Mouse (Mus musculus): ENCODE data around the gene 4930470P17Rik. TPM values are rescaled to one million over a fixed set of nuclear protein-coding genes. Genes with fewer than 3 reads are reported as not detected.
"Not testable (repeated sequence)": the region's sequence is repeated elsewhere in the genome, so short reads cannot be mapped to it uniquely, and the experiment has no call there.

Gene 4930470P17Rik
- polyA plus RNA-seq, 1 experiment from 2014 or later, result not detected

- H3K27ac ChIP-seq (replicated peaks), result no peak overlapping the region
- DNase-seq (ENCODE audit: low spot score), result no peak
- H3K36me3 ChIP-seq (replicated peaks), result no peaks in the 10 kb centered on the region
- no peaks in the 10 kb centered on the region for H3K27me3 ChIP-seq (replicated peaks; ENCODE audit: low read depth, poor library complexity, severe bottlenecking)
- WGBS, result 93% methylated on average over 13 of the region's 13 CpGs
- H3K9me3 ChIP-seq, result no peaks in the 10 kb centered on the region
- no peaks in the 10 kb centered on the region for H3K4me1 ChIP-seq
- H3K4me3 ChIP-seq, result no peak overlapping the region
Observed at GRCm38 (mm10) chr2:170622985-170623384, 21.2 kb upstream of the 4930470P17Rik start.

DNA sequence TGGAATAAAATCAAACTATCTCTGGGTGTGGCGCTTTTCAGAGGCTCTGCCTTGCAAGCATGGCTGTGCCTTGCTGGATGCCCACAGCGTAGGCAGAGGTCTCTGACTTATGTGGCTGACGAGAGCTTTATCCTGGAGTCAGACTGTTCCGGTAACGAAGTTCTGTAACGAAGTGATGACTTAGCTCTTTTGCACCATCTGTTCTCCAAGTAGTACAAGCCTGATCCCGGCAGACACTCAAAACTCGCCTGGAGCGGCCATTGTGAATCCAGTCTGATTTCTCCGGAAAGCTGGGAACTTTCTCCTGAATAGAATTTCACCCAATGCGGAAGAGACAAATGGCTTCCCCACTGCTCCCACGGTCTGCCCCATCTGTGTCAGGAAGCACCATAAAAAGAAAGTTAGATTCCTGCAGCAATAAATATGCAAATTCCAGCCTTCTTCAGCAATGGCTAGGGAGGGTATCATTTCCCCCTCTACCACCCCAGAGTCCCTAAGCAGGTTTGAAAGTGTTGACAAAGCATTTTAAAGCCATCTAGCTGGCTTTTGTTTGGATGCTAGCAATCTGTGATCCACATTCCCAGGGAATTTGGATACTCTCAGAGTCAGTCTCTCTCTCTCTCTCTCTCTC is 17.2 kb upstream of the 4930470P17Rik start:
- Histone ChIP-seq H3K4me3 (no peak overlapping the region), H3K27ac (replicated peaks) (no peak overlapping the region), H3K4me1 (no peaks in the 10 kb centered on the region), H3K36me3 (replicated peaks) (no peaks in the 10 kb centered on the region), H3K9me3 (no peaks in the 10 kb centered on the region), H3K27me3 (replicated peaks; ENCODE audit: low read depth, poor library complexity, severe bottlenecking) (no peaks in the 10 kb centered on the region)
- DNase-seq (ENCODE audit: low spot score), result no peak
- 84% methylated on average over 12 of the region's 12 CpGs for WGBS

DNA sequence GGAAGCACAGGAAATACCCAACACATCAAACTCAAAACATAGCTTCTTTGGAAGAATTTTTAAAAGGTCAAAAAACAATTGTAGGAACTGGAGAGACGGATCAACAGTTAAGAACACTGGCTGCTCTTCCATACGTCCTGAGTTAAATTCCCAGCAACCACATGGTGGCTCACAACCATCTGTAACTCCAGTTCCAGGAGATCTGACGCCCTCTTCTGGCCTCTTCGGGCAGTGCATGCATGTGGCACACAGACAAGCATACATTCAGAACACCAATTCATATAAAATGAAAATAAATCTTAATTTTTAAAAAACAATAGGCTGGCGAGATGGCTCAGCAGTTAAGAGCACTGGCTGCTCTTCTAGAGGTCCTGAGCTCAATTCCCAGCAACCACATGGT is 10.0 kb upstream of the 4930470P17Rik start:
- H3K4me3 ChIP-seq; H3K36me3 ChIP-seq (replicated peaks); H3K9me3 ChIP-seq; DNase-seq (ENCODE audit: low spot score); H3K27me3 ChIP-seq (replicated peaks; ENCODE audit: low read depth, poor library complexity, severe bottlenecking); H3K4me1 ChIP-seq; H3K27ac ChIP-seq (replicated peaks): not testable (repeated sequence)
- 85% methylated on average over 5 of the region's 5 CpGs for WGBS

DNA sequence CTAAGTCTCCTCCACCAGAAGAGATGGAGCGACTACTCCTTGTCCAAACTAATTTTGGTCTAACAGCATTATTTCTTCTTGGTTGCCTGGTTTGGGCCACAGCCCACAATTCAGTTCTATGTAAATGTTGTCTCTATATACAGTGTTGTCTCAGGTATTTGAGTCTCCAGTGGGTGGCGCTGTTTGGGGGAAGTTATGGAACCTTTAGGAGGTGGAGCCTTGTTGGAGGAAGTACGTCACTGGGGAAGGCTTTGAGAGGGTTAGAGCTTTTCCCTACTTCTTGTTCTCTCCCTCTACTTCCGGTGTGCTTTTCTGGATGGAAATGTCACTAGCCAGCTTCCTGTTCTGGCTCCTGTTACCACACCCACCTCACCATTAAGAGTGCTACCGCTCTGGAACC is 646 bp downstream of the 4930470P17Rik start:
- Histone ChIP-seq H3K36me3 (replicated peaks) (no peaks in the 10 kb centered on the region), H3K4me1 (peaks cover 25% of the 10 kb centered on the region), H3K27me3 (replicated peaks; ENCODE audit: low read depth, poor library complexity, severe bottlenecking) (no peaks in the 10 kb centered on the region), H3K9me3 (0 out of 2 replicates have a peak, but pooled peaks cover 3% of the 10 kb centered on the region), H3K27ac (replicated peaks) (no peak overlapping the region), H3K4me3 (no peak overlapping the region)
- 81% methylated on average over 5 of the region's 5 CpGs for WGBS
- peak; percentile 18 for DNase-seq (ENCODE audit: low spot score)

DNA sequence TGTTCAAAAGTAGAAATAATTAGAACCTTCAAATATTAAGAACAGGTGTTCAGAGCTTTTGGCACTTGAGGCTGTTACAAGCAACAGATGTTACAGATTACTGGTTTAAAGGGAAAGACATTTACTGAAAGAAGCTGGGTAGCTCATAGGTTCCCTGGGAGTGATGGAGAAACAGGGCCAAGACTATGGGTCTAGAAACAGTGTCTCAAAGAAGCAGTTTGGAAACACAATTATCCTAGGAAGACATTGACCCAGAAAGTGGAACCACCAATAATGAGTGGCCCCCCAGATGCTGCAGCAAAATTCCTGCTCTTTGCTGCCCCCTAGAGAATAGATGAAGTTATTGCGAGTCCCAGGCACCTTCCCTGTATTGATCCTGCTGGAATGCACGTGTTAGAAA is 4.2 kb downstream of the 4930470P17Rik start:
- H3K9me3 ChIP-seq, result peaks cover 7% of the 10 kb centered on the region; the same call in 1 of the 2 replicates
- H3K27me3 ChIP-seq (replicated peaks; ENCODE audit: low read depth, poor library complexity, severe bottlenecking), result no peaks in the 10 kb centered on the region
- no peak overlapping the region for H3K4me3 ChIP-seq
- WGBS, result 12% methylated on average over 2 of the region's 2 CpGs
- H3K27ac ChIP-seq (replicated peaks), result no peak overlapping the region
- H3K36me3 ChIP-seq (replicated peaks), result no peaks in the 10 kb centered on the region
- peaks cover 25% of the 10 kb centered on the region for H3K4me1 ChIP-seq
- peak; percentile 41 for DNase-seq (ENCODE audit: low spot score)

DNA sequence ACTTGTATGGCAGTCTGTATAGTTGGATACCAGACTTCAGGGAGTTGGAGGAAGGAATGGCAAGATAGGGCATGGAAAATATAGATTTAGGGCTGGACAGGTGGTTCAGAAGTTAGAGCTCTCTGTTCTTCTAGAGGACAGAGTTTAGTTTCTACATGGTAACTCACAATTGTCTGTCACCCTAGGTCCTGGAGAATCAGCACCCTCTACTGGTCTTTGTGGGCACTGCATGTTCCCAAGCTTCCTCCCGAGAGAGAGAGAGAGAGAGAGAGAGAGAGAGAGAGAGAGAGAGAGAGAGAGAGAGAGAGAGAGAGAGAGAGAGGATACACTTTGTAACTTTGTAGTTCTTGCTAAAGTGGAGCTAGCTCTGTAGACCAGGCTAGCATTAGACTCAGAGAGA is 5.1 kb downstream of the 4930470P17Rik start:
- Histone ChIP-seq H3K9me3 (peaks cover 7% of the 10 kb centered on the region; the same call in 1 of the 2 replicates), H3K36me3 (replicated peaks) (no peaks in the 10 kb centered on the region), H3K27me3 (replicated peaks; ENCODE audit: low read depth, poor library complexity, severe bottlenecking) (no peaks in the 10 kb centered on the region), H3K4me3 (no peak overlapping the region), H3K27ac (replicated peaks) (no peak overlapping the region), H3K4me1 (peaks cover 18% of the 10 kb centered on the region)
- 10% methylated on average over 1 of the region's 1 CpGs for WGBS
- DNase-seq (ENCODE audit: low spot score), result peak; percentile 71

GRCm38 (mm10) chr2:170592161-170592560 is 9.7 kb downstream of the 4930470P17Rik start:
- Histone ChIP-seq H3K27ac (replicated peaks) (no peak overlapping the region), H3K36me3 (replicated peaks) (no peaks in the 10 kb centered on the region), H3K27me3 (replicated peaks; ENCODE audit: low read depth, poor library complexity, severe bottlenecking) (no peaks in the 10 kb centered on the region), H3K4me3 (no peak overlapping the region), H3K9me3 (peaks cover 7% of the 10 kb centered on the region; the same call in 1 of the 2 replicates), H3K4me1 (peaks cover 7% of the 10 kb centered on the region)
- 88% methylated on average over 6 of the region's 6 CpGs for WGBS
- DNase-seq (ENCODE audit: low spot score), result no peak

DNA sequence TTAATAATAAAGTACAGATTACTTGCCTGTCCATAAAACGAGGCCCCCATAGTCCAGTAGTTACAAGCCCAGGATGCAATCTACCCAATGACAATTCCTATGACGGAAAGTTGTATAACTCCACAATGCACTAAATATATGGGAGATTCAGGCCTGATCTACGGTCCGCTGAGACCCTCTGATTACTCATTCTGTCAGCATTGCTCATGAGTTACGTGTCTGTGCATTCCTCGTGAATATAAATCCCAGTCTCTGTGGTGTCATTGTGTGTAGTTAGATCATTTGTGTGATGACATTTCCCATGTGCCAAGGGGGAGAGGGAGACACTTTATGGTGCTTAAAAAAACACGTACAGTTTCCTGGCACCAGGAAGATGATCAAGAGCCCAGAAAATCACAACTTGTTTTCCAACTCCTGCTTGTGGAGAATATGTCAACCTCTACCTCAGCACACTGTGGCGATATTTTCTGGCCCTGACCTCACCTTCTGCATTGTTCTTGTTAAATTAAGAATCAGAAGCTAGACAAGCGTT is 13.4 kb downstream of the 4930470P17Rik start:
- Histone ChIP-seq H3K36me3 (replicated peaks) (no peaks in the 10 kb centered on the region), H3K4me1 (peaks cover 14% of the 10 kb centered on the region), H3K27ac (replicated peaks) (no peak overlapping the region), H3K27me3 (replicated peaks; ENCODE audit: low read depth, poor library complexity, severe bottlenecking) (no peaks in the 10 kb centered on the region), H3K9me3 (no peaks in the 10 kb centered on the region), H3K4me3 (no peak overlapping the region)
- 89% methylated on average over 9 of the region's 9 CpGs for WGBS
- no peak for DNase-seq (ENCODE audit: low spot score)

DNA sequence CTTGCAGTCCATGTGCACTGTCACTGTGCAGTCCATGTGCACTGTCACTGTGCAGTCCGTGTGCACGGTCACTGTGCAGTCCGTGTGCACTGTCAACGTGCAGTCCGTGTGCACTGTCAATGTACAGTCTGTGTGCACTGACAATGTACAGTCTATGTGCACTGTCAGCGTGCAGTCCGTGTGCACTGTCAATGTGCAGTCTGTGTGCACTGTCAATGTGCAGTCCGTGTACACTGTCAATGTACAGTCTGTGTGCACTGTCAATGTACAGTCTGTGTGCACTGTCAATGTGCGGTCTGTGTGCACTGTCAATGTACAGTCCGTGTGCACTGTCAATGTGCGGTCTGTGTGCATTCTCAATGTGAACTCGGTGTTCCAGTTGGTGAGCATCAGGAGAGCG is 17.1 kb downstream of the 4930470P17Rik start:
- Histone ChIP-seq H3K4me3 (no peak overlapping the region), H3K9me3 (no peaks in the 10 kb centered on the region), H3K36me3 (replicated peaks) (no peaks in the 10 kb centered on the region), H3K27me3 (replicated peaks; ENCODE audit: low read depth, poor library complexity, severe bottlenecking) (no peaks in the 10 kb centered on the region), H3K27ac (replicated peaks) (no peak overlapping the region), H3K4me1 (peaks cover 17% of the 10 kb centered on the region)
- WGBS, result 97% methylated on average over 13 of the region's 13 CpGs
- DNase-seq (ENCODE audit: low spot score), result no peak

DNA sequence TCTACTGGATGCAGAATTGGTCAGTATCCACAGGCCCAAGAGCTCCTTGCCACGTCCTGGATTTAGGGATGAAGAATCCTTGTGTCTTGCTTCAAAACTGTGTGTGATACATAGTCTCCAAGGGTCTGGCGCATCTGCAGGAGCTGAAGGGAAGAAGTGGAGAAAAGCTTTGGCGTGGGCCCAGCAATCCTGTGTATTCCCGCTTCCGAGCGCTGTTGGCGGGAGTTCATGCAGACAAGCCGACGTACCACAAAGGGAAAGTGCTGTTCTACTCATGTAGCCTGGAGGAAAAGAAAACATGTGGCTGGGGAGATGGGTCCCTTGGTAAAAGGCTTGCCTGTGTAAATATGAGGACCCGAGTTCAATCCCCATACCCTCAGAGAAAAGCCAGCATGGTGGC is 22.3 kb downstream of the 4930470P17Rik start:
- Histone ChIP-seq H3K4me1 (0 out of 2 replicates have a peak, but pooled peaks cover 2% of the 10 kb centered on the region), H3K27ac (replicated peaks) (no peak overlapping the region), H3K36me3 (replicated peaks) (no peaks in the 10 kb centered on the region), H3K9me3 (no peaks in the 10 kb centered on the region), H3K27me3 (replicated peaks; ENCODE audit: low read depth, poor library complexity, severe bottlenecking) (no peaks in the 10 kb centered on the region), H3K4me3 (no peak overlapping the region)
- no peak for DNase-seq (ENCODE audit: low spot score)
- 85% methylated on average over 10 of the region's 10 CpGs for WGBS

DNA sequence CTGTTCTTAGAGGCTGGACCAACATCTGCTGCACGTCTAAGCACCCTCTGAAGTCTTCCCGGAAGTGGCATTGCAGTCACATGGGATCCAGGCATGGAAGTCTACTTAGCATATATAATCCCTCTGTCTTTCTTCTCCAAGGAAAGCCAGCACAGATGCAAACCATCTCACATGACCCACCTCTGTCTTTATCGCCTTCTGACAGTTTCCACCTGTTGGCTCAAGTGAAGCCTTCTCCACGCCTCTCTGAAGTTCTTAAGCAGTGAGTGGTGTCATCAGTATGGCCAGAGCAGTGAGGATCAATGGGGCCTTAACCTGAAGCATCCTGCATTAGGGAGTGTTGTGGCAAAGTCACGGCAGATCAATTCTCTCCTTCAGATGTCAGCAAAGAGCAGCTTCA is 23.2 kb downstream of the 4930470P17Rik start:
- 86% methylated on average over 5 of the region's 5 CpGs for WGBS
- Histone ChIP-seq H3K9me3 (no peaks in the 10 kb centered on the region), H3K4me3 (no peak overlapping the region), H3K36me3 (replicated peaks) (no peaks in the 10 kb centered on the region), H3K4me1 (0 out of 2 replicates have a peak, but pooled peaks cover 2% of the 10 kb centered on the region), H3K27me3 (replicated peaks; ENCODE audit: low read depth, poor library complexity, severe bottlenecking) (no peaks in the 10 kb centered on the region), H3K27ac (replicated peaks) (no peak overlapping the region)
- DNase-seq (ENCODE audit: low spot score), result no peak

- Histone ChIP-seq H3K27me3 (replicated peaks; ENCODE audit: low read depth, poor library complexity, severe bottlenecking) (no peaks in the 10 kb centered on the region), H3K4me3 (no peak overlapping the region), H3K9me3 (no peaks in the 10 kb centered on the region), H3K4me1 (peaks cover 9% of the 10 kb centered on the region), H3K36me3 (replicated peaks) (no peaks in the 10 kb centered on the region), H3K27ac (replicated peaks) (no peak overlapping the region)
- 81% methylated on average over 3 of the region's 3 CpGs for WGBS
- no peak for DNase-seq (ENCODE audit: low spot score)
Observed at GRCm38 (mm10) chr2:170577502-170577901, 24.3 kb downstream of the 4930470P17Rik start.

GRCm38 (mm10) chr2:170576077-170576476 is 25.7 kb downstream of the 4930470P17Rik start:
- peaks cover 15% of the 10 kb centered on the region for H3K4me1 ChIP-seq
- no peaks in the 10 kb centered on the region for H3K36me3 ChIP-seq (replicated peaks)
- no peak for DNase-seq (ENCODE audit: low spot score)
- WGBS, result 88% methylated on average over 12 of the region's 12 CpGs
- H3K27me3 ChIP-seq (replicated peaks; ENCODE audit: low read depth, poor library complexity, severe bottlenecking), result no peaks in the 10 kb centered on the region
- H3K9me3 ChIP-seq, result no peaks in the 10 kb centered on the region
- H3K27ac ChIP-seq (replicated peaks), result no peak overlapping the region
- H3K4me3 ChIP-seq, result no peak overlapping the region

All from embryonic facial prominence, embryonic 10.5 days (tissue).